Mouse (Mus musculus): ENCODE measurements around the gene Spata31d1b. TPM values are rescaled to one million over a fixed set of nuclear protein-coding genes. Genes with fewer than 3 reads are reported as not detected.
"Not testable (repeated sequence)": the region's sequence is repeated elsewhere in the genome, so short reads cannot be mapped to it uniquely, and the experiment has no call there.

Gene Spata31d1b
- polyA plus RNA-seq, 1 experiment from 2014 or later: not detected

- H3K27ac ChIP-seq (ENCODE audit: low read length): peak overlapping the region; percentile 10
- H3K27me3 ChIP-seq (ENCODE audit: control insufficient read depth, insufficient read depth, low read length): no peaks in the 10 kb centered on the region
- no peak for ATAC-seq (replicated peaks; ENCODE audit: extremely low read depth, insufficient read depth, low FRiP score)
- no peak overlapping the region for H3K9ac ChIP-seq (ENCODE audit: low read length)
- peaks cover 17% of the 10 kb centered on the region for H3K4me1 ChIP-seq (ENCODE audit: control insufficient read depth, insufficient read depth, low read length)
- H3K4me2 ChIP-seq (ENCODE audit: low read depth, low read length): no peak overlapping the region
- WGBS: 56% methylated on average over 9 of the region's 9 CpGs
- no peak overlapping the region for H3K4me3 ChIP-seq (ENCODE audit: low read length)
- no peaks in the 10 kb centered on the region for H3K9me3 ChIP-seq (replicated peaks; ENCODE audit: control insufficient read depth, low read length)
- H3K36me3 ChIP-seq (ENCODE audit: control insufficient read depth, insufficient read depth): no peaks in the 10 kb centered on the region
Measured at GRCm38 (mm10) chr13:59689313-59689712, 22.8 kb upstream of the Spata31d1b start.

- H3K27ac ChIP-seq (ENCODE audit: low read length): no peak overlapping the region
- no peaks in the 10 kb centered on the region for H3K36me3 ChIP-seq (ENCODE audit: control insufficient read depth, insufficient read depth)
- peaks cover 17% of the 10 kb centered on the region for H3K4me1 ChIP-seq (ENCODE audit: control insufficient read depth, insufficient read depth, low read length)
- H3K4me2 ChIP-seq (ENCODE audit: low read depth, low read length): no peak overlapping the region
- H3K9me3 ChIP-seq (replicated peaks; ENCODE audit: control insufficient read depth, low read length): no peaks in the 10 kb centered on the region
- H3K4me3 ChIP-seq (ENCODE audit: low read length): no peak overlapping the region
- H3K27me3 ChIP-seq (ENCODE audit: control insufficient read depth, insufficient read depth, low read length): no peaks in the 10 kb centered on the region
- ATAC-seq (replicated peaks; ENCODE audit: extremely low read depth, insufficient read depth, low FRiP score): no peak
- WGBS: 87% methylated on average over 3 of the region's 3 CpGs
- H3K9ac ChIP-seq (ENCODE audit: low read length): no peak overlapping the region
Measured at GRCm38 (mm10) chr13:59689843-59690242, 22.2 kb upstream of the Spata31d1b start.

- H3K4me1 ChIP-seq (ENCODE audit: control insufficient read depth, insufficient read depth, low read length): peaks cover 17% of the 10 kb centered on the region
- H3K4me2 ChIP-seq (ENCODE audit: low read depth, low read length): no peak overlapping the region
- no peaks in the 10 kb centered on the region for H3K36me3 ChIP-seq (ENCODE audit: control insufficient read depth, insufficient read depth)
- H3K27ac ChIP-seq (ENCODE audit: low read length): no peak overlapping the region
- ATAC-seq (replicated peaks; ENCODE audit: extremely low read depth, insufficient read depth, low FRiP score): no peak
- no peaks in the 10 kb centered on the region for H3K27me3 ChIP-seq (ENCODE audit: control insufficient read depth, insufficient read depth, low read length)
- no peak overlapping the region for H3K4me3 ChIP-seq (ENCODE audit: low read length)
- H3K9ac ChIP-seq (ENCODE audit: low read length): no peak overlapping the region
- WGBS: 83% methylated on average over 7 of the region's 7 CpGs
- H3K9me3 ChIP-seq (replicated peaks; ENCODE audit: control insufficient read depth, low read length): no peaks in the 10 kb centered on the region
Measured at GRCm38 (mm10) chr13:59690576-59690975, 21.5 kb upstream of the Spata31d1b start.

DNA sequence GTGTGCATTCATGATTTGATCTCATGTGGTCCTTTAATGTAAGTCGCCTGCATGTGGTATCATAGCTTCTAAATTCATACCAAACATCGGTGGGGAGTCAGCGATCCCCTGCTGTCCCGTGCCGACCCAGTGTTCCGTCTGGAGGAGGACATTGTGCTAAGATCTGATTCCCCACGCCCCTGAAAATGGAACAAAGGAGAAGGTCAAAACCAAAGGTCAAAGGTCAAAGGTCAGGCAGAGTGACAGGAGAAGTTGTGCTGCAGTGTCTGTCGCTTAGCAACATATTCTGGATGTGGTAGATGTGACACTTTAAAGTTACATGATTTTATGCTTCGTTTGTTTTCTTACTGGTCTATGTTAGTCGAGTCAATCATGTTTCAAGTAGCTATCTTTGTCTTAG is 20.6 kb upstream of the Spata31d1b start:
- ATAC-seq (replicated peaks; ENCODE audit: extremely low read depth, insufficient read depth, low FRiP score): no peak
- Histone ChIP-seq H3K4me3 (ENCODE audit: low read length) (no peak overlapping the region), H3K4me2 (ENCODE audit: low read depth, low read length) (no peak overlapping the region), H3K9me3 (replicated peaks; ENCODE audit: control insufficient read depth, low read length) (no peaks in the 10 kb centered on the region), H3K27me3 (ENCODE audit: control insufficient read depth, insufficient read depth, low read length) (no peaks in the 10 kb centered on the region), H3K4me1 (ENCODE audit: control insufficient read depth, insufficient read depth, low read length) (peaks cover 17% of the 10 kb centered on the region), H3K27ac (ENCODE audit: low read length) (no peak overlapping the region), H3K36me3 (ENCODE audit: control insufficient read depth, insufficient read depth) (no peaks in the 10 kb centered on the region), H3K9ac (ENCODE audit: low read length) (no peak overlapping the region)
- 77% methylated on average over 10 of the region's 10 CpGs for WGBS

DNA sequence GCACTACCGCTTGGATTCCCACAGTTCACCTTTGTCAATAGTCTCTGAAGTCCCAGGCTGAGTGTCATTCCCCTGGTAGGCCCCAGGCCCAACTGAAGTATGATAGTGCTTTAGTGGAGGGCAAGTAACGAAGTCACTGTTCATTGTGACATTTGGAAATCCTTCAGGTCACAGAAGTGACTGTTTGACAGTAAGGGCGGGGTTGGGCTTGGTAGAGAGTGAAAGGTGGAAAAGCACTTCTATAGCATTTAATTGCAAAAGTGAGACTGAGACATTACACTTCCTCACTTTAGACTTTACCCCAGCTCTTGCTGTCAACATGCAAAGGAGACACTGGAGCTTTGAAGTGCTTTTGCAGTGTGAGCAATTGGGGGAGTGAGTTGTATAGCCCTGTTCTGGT is 18.1 kb upstream of the Spata31d1b start, which contains the start of gene 4921517D22Rik:
Gene 4921517D22Rik (minus strand): TSS at position 101 of the 400 bp plus-strand sequence.
- no peaks in the 10 kb centered on the region for H3K27me3 ChIP-seq (ENCODE audit: control insufficient read depth, insufficient read depth, low read length)
- H3K4me2 ChIP-seq (ENCODE audit: low read depth, low read length): no peak within 1 kb of the TSS
- H3K9ac ChIP-seq (ENCODE audit: low read length): no peak within 1 kb of the TSS
- no peak for ATAC-seq (replicated peaks; ENCODE audit: extremely low read depth, insufficient read depth, low FRiP score)
- H3K4me3 ChIP-seq (ENCODE audit: low read length): no peak within 1 kb of the TSS
- no peak within 1 kb of the TSS for H3K27ac ChIP-seq (ENCODE audit: low read length)
- peaks cover 6% of the 10 kb centered on the region; the same call in 1 of the 2 replicates for H3K4me1 ChIP-seq (ENCODE audit: control insufficient read depth, insufficient read depth, low read length)
- WGBS: 74% methylated on average over 3 of the region's 3 CpGs
- H3K9me3 ChIP-seq (replicated peaks; ENCODE audit: control insufficient read depth, low read length): no peaks in the 10 kb centered on the region
- H3K36me3 ChIP-seq (ENCODE audit: control insufficient read depth, insufficient read depth): no peaks in the 10 kb centered on the region

DNA sequence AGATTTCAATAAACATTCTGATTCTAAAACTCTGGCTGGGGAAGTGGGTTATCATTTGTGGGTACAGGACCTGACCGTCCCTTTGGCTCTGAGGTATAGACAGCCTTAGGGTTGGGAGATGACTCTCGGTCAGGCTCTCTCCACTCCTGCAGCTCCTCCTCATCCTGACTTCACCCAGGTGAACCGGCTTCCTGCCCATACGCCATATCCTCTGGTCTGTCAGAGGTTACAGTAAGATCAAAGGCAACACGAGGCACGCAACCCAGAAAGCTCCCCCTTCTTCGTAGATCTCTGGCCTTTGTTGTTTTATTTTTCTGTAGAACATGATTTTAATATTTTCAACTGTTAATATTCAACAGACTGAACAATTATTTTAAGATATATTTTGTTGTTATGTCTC is 16.3 kb upstream of the Spata31d1b start:
- H3K9ac ChIP-seq (ENCODE audit: low read length): no peak overlapping the region
- H3K9me3 ChIP-seq (replicated peaks; ENCODE audit: control insufficient read depth, low read length): no peaks in the 10 kb centered on the region
- no peak for ATAC-seq (replicated peaks; ENCODE audit: extremely low read depth, insufficient read depth, low FRiP score)
- H3K27ac ChIP-seq (ENCODE audit: low read length): no peak overlapping the region
- H3K4me3 ChIP-seq (ENCODE audit: low read length): no peak overlapping the region
- no peak overlapping the region for H3K4me2 ChIP-seq (ENCODE audit: low read depth, low read length)
- WGBS: 76% methylated on average over 7 of the region's 7 CpGs
- H3K4me1 ChIP-seq (ENCODE audit: control insufficient read depth, insufficient read depth, low read length): no peaks in the 10 kb centered on the region
- H3K36me3 ChIP-seq (ENCODE audit: control insufficient read depth, insufficient read depth): no peaks in the 10 kb centered on the region
- H3K27me3 ChIP-seq (ENCODE audit: control insufficient read depth, insufficient read depth, low read length): no peaks in the 10 kb centered on the region

DNA sequence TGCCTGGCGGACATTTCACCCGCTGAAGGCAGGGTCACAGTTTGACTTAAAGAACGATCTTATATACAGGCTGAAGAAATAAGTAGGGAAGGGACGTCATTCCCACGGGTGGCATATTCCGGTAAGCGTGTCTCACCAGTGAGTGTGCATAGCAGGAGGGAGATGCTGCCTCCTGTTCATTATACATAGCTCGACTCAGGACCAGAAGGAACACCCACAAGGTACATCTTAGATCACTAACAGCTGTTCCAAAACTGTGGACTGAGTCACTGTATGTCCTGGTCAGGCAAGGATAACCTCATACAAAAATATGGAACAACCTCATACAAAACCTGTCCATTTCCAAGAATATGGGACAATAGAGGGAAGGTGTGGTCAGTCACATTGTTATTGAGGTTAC is 13.0 kb upstream of the Spata31d1b start:
- H3K27me3 ChIP-seq (ENCODE audit: control insufficient read depth, insufficient read depth, low read length): 0 out of 2 replicates have a peak, but pooled peaks cover 3% of the 10 kb centered on the region
- ATAC-seq (replicated peaks; ENCODE audit: extremely low read depth, insufficient read depth, low FRiP score): no peak
- H3K36me3 ChIP-seq (ENCODE audit: control insufficient read depth, insufficient read depth): no peaks in the 10 kb centered on the region
- no peaks in the 10 kb centered on the region for H3K9me3 ChIP-seq (replicated peaks; ENCODE audit: control insufficient read depth, low read length)
- H3K4me2 ChIP-seq (ENCODE audit: low read depth, low read length): no peak overlapping the region
- no peak overlapping the region for H3K9ac ChIP-seq (ENCODE audit: low read length)
- 88% methylated on average over 8 of the region's 8 CpGs for WGBS
- H3K27ac ChIP-seq (ENCODE audit: low read length): no peak overlapping the region
- no peaks in the 10 kb centered on the region for H3K4me1 ChIP-seq (ENCODE audit: control insufficient read depth, insufficient read depth, low read length)
- H3K4me3 ChIP-seq (ENCODE audit: low read length): no peak overlapping the region

- 64% methylated on average over 1 of the region's 1 CpGs for WGBS
Measured at GRCm38 (mm10) chr13:59700137-59700536, 11.9 kb upstream of the Spata31d1b start.

GRCm38 (mm10) chr13:59703514-59703913 is 8.6 kb upstream of the Spata31d1b start:
- no peak overlapping the region for H3K9ac ChIP-seq (ENCODE audit: low read length)
- H3K4me1 ChIP-seq (ENCODE audit: control insufficient read depth, insufficient read depth, low read length): no peaks in the 10 kb centered on the region
- no peaks in the 10 kb centered on the region for H3K9me3 ChIP-seq (replicated peaks; ENCODE audit: control insufficient read depth, low read length)
- ATAC-seq (replicated peaks; ENCODE audit: extremely low read depth, insufficient read depth, low FRiP score): no peak
- H3K4me3 ChIP-seq (ENCODE audit: low read length): no peak overlapping the region
- WGBS: 71% methylated on average over 12 of the region's 12 CpGs
- H3K4me2 ChIP-seq (ENCODE audit: low read depth, low read length): no peak overlapping the region
- no peaks in the 10 kb centered on the region for H3K36me3 ChIP-seq (ENCODE audit: control insufficient read depth, insufficient read depth)
- H3K27me3 ChIP-seq (ENCODE audit: control insufficient read depth, insufficient read depth, low read length): 0 out of 2 replicates have a peak, but pooled peaks cover 3% of the 10 kb centered on the region
- H3K27ac ChIP-seq (ENCODE audit: low read length): no peak overlapping the region

More at GRCm38 (mm10) chr13:59700137-59700536, 11.9 kb upstream of the Spata31d1b start:
- H3K4me2 ChIP-seq (ENCODE audit: low read depth, low read length); H3K27me3 ChIP-seq (ENCODE audit: control insufficient read depth, insufficient read depth, low read length); H3K27ac ChIP-seq (ENCODE audit: low read length); ATAC-seq (replicated peaks; ENCODE audit: extremely low read depth, insufficient read depth, low FRiP score); H3K9ac ChIP-seq (ENCODE audit: low read length); H3K9me3 ChIP-seq (replicated peaks; ENCODE audit: control insufficient read depth, low read length); H3K36me3 ChIP-seq (ENCODE audit: control insufficient read depth, insufficient read depth); H3K4me1 ChIP-seq (ENCODE audit: control insufficient read depth, insufficient read depth, low read length); H3K4me3 ChIP-seq (ENCODE audit: low read length): not testable (repeated sequence)

All from heart, embryonic 16.5 days (tissue).